ENCODE assay signal across 18 mouse cellular contexts in genomic region chr4:107203001-107203400, GRCm38 (mm10). TPM values are rescaled to one million over a fixed set of nuclear protein-coding genes. Genes with fewer than 3 reads are reported as not detected.
"Had no signal": no experiment of that assay in that cellular context is flagged by ENCODE, and none has a peak within 500 bp of the region (broad histone marks: within the 10 kb centered on the region; RNA-seq: fewer than 3 reads in every experiment).

No protein-coding gene starts in this region.

- H3K27me3 ChIP-seq: limb, embryonic 13.5 days; liver, embryonic 15.5 days; midbrain, embryonic 13.5 days; neural tube, embryonic 12.5 days had no signal

- H3K9me3 ChIP-seq: limb, embryonic 13.5 days; liver, embryonic 15.5 days; midbrain, embryonic 13.5 days; neural tube, embryonic 12.5 days had no signal

- ATAC-seq: lung, postnatal 0 days; midbrain, embryonic 13.5 days had no signal

- H3K4me2 ChIP-seq: limb, embryonic 13.5 days; liver, embryonic 11.5 days; liver, embryonic 15.5 days; midbrain, embryonic 13.5 days; neural tube, embryonic 12.5 days had no signal

- H3K9ac ChIP-seq: limb, embryonic 13.5 days; liver, embryonic 15.5 days; midbrain, embryonic 13.5 days; neural tube, embryonic 12.5 days had no signal

- H3K27ac ChIP-seq: layer of hippocampus, adult 2 months; limb, embryonic 13.5 days; liver, embryonic 15.5 days; macrophage; midbrain, embryonic 13.5 days; neural tube, embryonic 12.5 days; stomach, postnatal 0 days had no signal

- DNase-seq: kidney, adult 8-10 months; kidney, postnatal 10 days; kidney, postnatal 4 days; lung, adult 2 months; thymus, postnatal 25 days had no signal

- H3K4me3 ChIP-seq: layer of hippocampus, adult 2 months; limb, embryonic 13.5 days; liver, embryonic 15.5 days; midbrain, embryonic 13.5 days; myocyte; neural tube, embryonic 12.5 days had no signal

- H3K4me1 ChIP-seq: limb, embryonic 13.5 days; midbrain, embryonic 13.5 days; neural tube, embryonic 12.5 days had no signal

RNA-seq across cellular contexts. Expression of gene Ldlrad1, which starts 6.0 kb away (rescaled TPM):
- total RNA-seq: layer of hippocampus, adult 2 months; layer of hippocampus, postnatal 10 days; left cerebral cortex, postnatal 36 days; megakaryocyte-erythroid progenitor cell, adult 5-6 weeks had no signal
- polyA plus RNA-seq: limb, embryonic 13.5 days; liver, embryonic 11.5 days; liver, embryonic 15.5 days; macrophage; midbrain, embryonic 13.5 days; myocyte; neural tube, embryonic 12.5 days had no signal
